ENCODE assay signal across 8 mouse cellular contexts in the genomic region with DNA sequence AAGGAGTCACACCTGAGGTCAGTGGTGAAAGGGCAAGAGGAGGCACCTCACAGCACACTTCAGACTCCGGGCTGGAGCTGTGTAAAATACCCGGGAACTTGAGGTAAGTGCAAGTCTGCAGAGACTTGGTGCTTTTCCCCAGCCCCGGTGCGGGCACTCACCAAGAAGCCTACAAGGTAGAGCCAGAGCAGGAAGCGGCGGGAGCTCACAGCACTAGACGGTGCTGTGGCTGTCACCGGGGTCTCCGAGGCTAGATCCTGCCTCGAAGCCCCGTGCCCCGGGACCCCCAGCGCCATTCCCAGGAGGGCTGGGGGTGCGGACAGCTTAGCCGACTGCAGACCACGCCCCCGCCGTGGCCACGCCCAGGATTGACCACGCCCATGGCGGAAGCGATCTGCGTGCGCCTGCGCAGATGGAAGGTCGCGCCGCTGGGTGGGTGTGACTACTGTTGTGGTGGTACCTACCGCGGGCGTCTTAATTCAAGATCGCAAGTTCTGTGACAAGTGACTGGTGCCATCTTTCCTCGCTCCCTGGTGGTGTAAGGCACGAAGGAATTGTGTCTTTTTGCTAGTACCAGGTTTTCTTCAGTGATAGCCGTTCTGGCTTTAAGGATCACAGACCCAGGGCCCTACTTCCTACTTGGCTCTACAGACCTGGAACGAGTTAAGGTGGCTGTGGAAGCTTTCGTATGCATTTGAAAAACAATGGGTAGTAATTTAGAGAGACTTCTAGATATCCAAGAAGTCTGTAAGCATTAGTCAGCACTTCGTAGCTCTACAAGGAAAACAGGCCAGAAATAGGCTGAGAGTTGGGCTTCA. TPM values are rescaled to one million over a fixed set of nuclear protein-coding genes. Genes with fewer than 3 reads are reported as not detected.
DNase-seq lines count a peak whose midpoint lies in the region; ATAC-seq lines count a peak whose summit lies in the region.

Mfsd9 (minus strand) TSS at position 364 of the 818 bp plus-strand sequence.

- peak within 1 kb of the TSS; percentile 67 for H3K9ac ChIP-seq in hindbrain, embryonic 13.5 days

- peak within 1 kb of the TSS; percentile 66 for H3K4me3 ChIP-seq in hindbrain, embryonic 13.5 days

- H3K4me1 ChIP-seq in hindbrain, embryonic 13.5 days (replicated peaks), result peaks cover 15% of the 10 kb centered on the region

- WGBS in hindbrain, embryonic 13.5 days, result 5% methylated on average over 38 of the region's 38 CpGs

- peak; percentile 92 for ATAC-seq in hindbrain, embryonic 13.5 days (ENCODE audit: low FRiP score)

- peak within 1 kb of the TSS; percentile 72 for H3K4me2 ChIP-seq in hindbrain, embryonic 13.5 days

- H3K27me3 ChIP-seq in hindbrain, embryonic 13.5 days, result peaks cover 12% of the 10 kb centered on the region; the same call in 1 of the 2 replicates

- DNase-seq in R1 (ENCODE audit: low read depth, low spot score), result peak; percentile 78
- peak; percentile 91 to 92 for DNase-seq in cerebellum, postnatal 14 days
- peak; percentile 74 to 87 for DNase-seq in frontal cortex, postnatal 14 days (ENCODE audit: low spot score in 2 of 2)
- peak; percentile 85 to 89 for DNase-seq in layer of hippocampus, postnatal 25 days (ENCODE audit: extremely low spot score in 1 of 2, low spot score in 1 of 2)
- peak; percentile 91 for DNase-seq in lung, postnatal 14 days
- peak; percentile 93 for DNase-seq in ovary, postnatal 36 days (ENCODE audit: low spot score)
- peak; percentile 94 for DNase-seq in thymus, postnatal 14 days

- H3K36me3 ChIP-seq in hindbrain, embryonic 13.5 days, result no peaks in the 10 kb centered on the region

- no peaks in the 10 kb centered on the region for H3K9me3 ChIP-seq in hindbrain, embryonic 13.5 days

- H3K27ac ChIP-seq in hindbrain, embryonic 13.5 days, result peak within 1 kb of the TSS; percentile 66

RNA-seq across cellular contexts. Expression of gene Mfsd9, which starts in this region (rescaled TPM):
- polyA plus RNA-seq in hindbrain, embryonic 13.5 days (2015; fragmentation: Nextera tagmentation; extraction: Ambion mirVana), result 5.3 and 5.6 TPM in 2 replicates
- 1 to 10 TPM; 4.2 to 4.5 TPM for total RNA-seq in layer of hippocampus, postnatal 25 days (2021)

Comparison
In these comparisons a context has a peak if more than half of its experiments do, and no peak if none do; other contexts are left out.
1. Peak in every context shown above with its lines: DNase-seq, ATAC-seq, H3K4me3 ChIP-seq and H3K27ac ChIP-seq.